Comparison of ENCODE assay signal across 23 mouse cellular contexts in the genomic region with DNA sequence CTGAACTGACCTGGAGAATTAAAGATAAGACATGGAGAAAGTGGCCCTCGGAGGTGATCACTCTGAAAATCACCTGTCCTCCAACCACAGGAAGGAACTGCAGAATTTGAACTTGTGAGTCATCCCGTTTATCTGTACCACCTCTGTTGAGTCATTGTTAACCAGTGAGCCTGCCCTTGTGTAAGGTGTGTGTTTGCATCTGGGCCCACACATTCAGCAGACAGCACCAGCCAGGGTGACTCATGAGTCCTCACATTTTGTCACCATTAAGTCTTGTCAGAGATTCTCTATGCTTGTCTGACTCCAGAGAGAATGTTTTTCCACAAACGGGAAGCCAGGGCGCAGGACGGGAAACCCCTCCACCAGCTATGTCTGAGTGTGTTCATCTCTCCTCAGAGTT.
DNase-seq lines count a peak whose midpoint lies in the region; ATAC-seq and TF ChIP-seq lines count a peak whose summit lies in the region.
"Had no signal": no experiment of that assay in that cellular context is flagged by ENCODE, and none has a peak within 500 bp of the region (broad histone marks: within the 10 kb centered on the region; RNA-seq: fewer than 3 reads in every experiment).

No protein-coding gene starts in this region.

- no peak for TF ChIP-seq RAD21 in CH12.LX (IDR thresholded peaks at IDR 0.05; ENCODE audit: low read depth, low read length)

- H3K9me3 ChIP-seq in CH12.LX (replicated peaks; ENCODE audit: low read length): no peaks in the 10 kb centered on the region
- H3K9me3 ChIP-seq in stomach, postnatal 0 days (ENCODE audit: control insufficient read depth, low read length): no peaks in the 10 kb centered on the region
- H3K9me3 ChIP-seq: forebrain, embryonic 10.5 days; forebrain, embryonic 13.5 days; heart, embryonic 10.5 days; heart, embryonic 13.5 days; hindbrain, embryonic 12.5 days; hindbrain, embryonic 15.5 days had no signal

- no peaks in the 10 kb centered on the region for H3K79me2 ChIP-seq in CH12.LX (replicated peaks; ENCODE audit: control insufficient read depth, extremely low read depth, insufficient read depth, poor library complexity, severe bottlenecking)

- H3K27me3 ChIP-seq in CH12.LX (replicated peaks): no peaks in the 10 kb centered on the region
- H3K27me3 ChIP-seq in stomach, postnatal 0 days (ENCODE audit: control insufficient read depth, insufficient read depth, low read length): no peaks in the 10 kb centered on the region
- H3K27me3 ChIP-seq: forebrain, embryonic 13.5 days; hindbrain, embryonic 12.5 days; hindbrain, embryonic 15.5 days had no signal

- H3K36me3 ChIP-seq in CH12.LX (replicated peaks in 1 of 2; ENCODE audit: control insufficient read depth in 1 of 2, insufficient read depth in 1 of 2, low read length in 1 of 2): no peaks in the 10 kb centered on the region
- no peaks in the 10 kb centered on the region for H3K36me3 ChIP-seq in stomach, postnatal 0 days (ENCODE audit: control insufficient read depth, insufficient read depth, low read length)
- H3K36me3 ChIP-seq: forebrain, embryonic 10.5 days; heart, embryonic 10.5 days; heart, embryonic 13.5 days; hindbrain, embryonic 12.5 days; hindbrain, embryonic 15.5 days had no signal

- dilution Hi-C loops in CH12.LX (cut with MboI; ENCODE audit: extremely low pct_ligation_motif_present, extremely low pct_unique_long_range_greater_than_20kb, low sequenced_read_pairs): no loop called here

- TF ChIP-seq CTCF in CH12.LX (conservative IDR thresholded peaks at IDR 0.05 in 1 of 2, IDR thresholded peaks at IDR 0.05 in 1 of 2; ENCODE audit: low read depth in 2 of 2, low read length in 2 of 2): no peak
- TF ChIP-seq CTCF in stomach, postnatal 0 days (IDR thresholded peaks at IDR 0.05; ENCODE audit: low read depth): no peak

- no peak for TF ChIP-seq EP300 in CH12.LX (IDR thresholded peaks at IDR 0.05; ENCODE audit: low read length)
- TF ChIP-seq EP300 in stomach, postnatal 0 days (optimal IDR thresholded peaks at IDR 0.05): no peak

- H3K4me3 ChIP-seq in CH12.LX (replicated peaks in 1 of 3; ENCODE audit: low read depth in 2 of 3, low read length in 2 of 3, poor library complexity in 1 of 3): no peak overlapping the region
- no peak overlapping the region for H3K4me3 ChIP-seq in stomach, postnatal 0 days (ENCODE audit: low read depth, low read length)
- H3K4me3 ChIP-seq: forebrain, embryonic 10.5 days; forebrain, embryonic 13.5 days; heart, adult 2 months; heart, embryonic 10.5 days; heart, embryonic 13.5 days; hindbrain, embryonic 12.5 days; hindbrain, embryonic 15.5 days had no signal

- ATAC-seq in stomach, postnatal 0 days (ENCODE audit: low FRiP score, low TSS enrichment): peak; percentile 79
- ATAC-seq: CD4-positive, CD25-positive, alpha-beta regulatory T cell, adult 4 months; forebrain, embryonic 13.5 days; forebrain, embryonic 16.5 days had no signal

- peaks cover 7 to 22% of the 10 kb centered on the region in 2 experiments; a peak in 3 of 4 replicates for H3K4me1 ChIP-seq in CH12.LX (ENCODE audit: control insufficient read depth in 1 of 2, insufficient read depth in 2 of 2)
- H3K4me1 ChIP-seq in stomach, postnatal 0 days (replicated peaks; ENCODE audit: control insufficient read depth, insufficient read depth): no peaks in the 10 kb centered on the region
- H3K4me1 ChIP-seq: forebrain, embryonic 13.5 days; hindbrain, embryonic 15.5 days had no signal

- 71% methylated on average over 5 of the region's 5 CpGs for WGBS in stomach, postnatal 0 days

- H3K27ac ChIP-seq in CH12.LX (ENCODE audit: insufficient read depth, low read depth): no peak overlapping the region
- no peak overlapping the region for H3K27ac ChIP-seq in stomach, postnatal 0 days (replicated peaks)
- H3K27ac ChIP-seq: forebrain, embryonic 10.5 days; forebrain, embryonic 13.5 days; heart, adult 2 months; heart, embryonic 10.5 days; heart, embryonic 13.5 days; hindbrain, embryonic 12.5 days; hindbrain, embryonic 15.5 days had no signal

- in situ Hi-C loops in CH12.LX (cut with MboI; ENCODE audit: low pct_ligation_motif_present, low pct_unique_long_range_greater_than_20kb, low sequenced_read_pairs): no loop called here

- no peak overlapping the region for H3K9ac ChIP-seq in CH12.LX (ENCODE audit: insufficient read depth, low read depth)
- no peak overlapping the region for H3K9ac ChIP-seq in stomach, postnatal 0 days (ENCODE audit: low read length)
- H3K9ac ChIP-seq: forebrain, embryonic 13.5 days; heart, embryonic 13.5 days; hindbrain, embryonic 12.5 days; hindbrain, embryonic 15.5 days had no signal

- no peak overlapping the region for H3K4me2 ChIP-seq in CH12.LX (ENCODE audit: insufficient read depth, low read depth, poor library complexity, severe bottlenecking)
- no peak overlapping the region for H3K4me2 ChIP-seq in stomach, postnatal 0 days (replicated peaks; ENCODE audit: low read depth)
- H3K4me2 ChIP-seq: forebrain, embryonic 13.5 days; heart, embryonic 13.5 days; hindbrain, embryonic 12.5 days; hindbrain, embryonic 15.5 days had no signal

- peak; percentile 11 to 35 for DNase-seq in frontal cortex, adult 2 months (ENCODE audit: extremely low spot score in 1 of 2, low spot score in 1 of 2)
- DNase-seq in frontal cortex, postnatal 14 days (ENCODE audit: low spot score in 2 of 2): no peak
- peak; percentile 21 for DNase-seq in right cerebral cortex, adult 18-20 months
- DNase-seq in right cerebral cortex, postnatal 36 days (ENCODE audit: low spot score in 2 of 2): no peak
- DNase-seq in CH12.LX (ENCODE audit: extremely low read depth) (peak; percentile 25), MN1 (ENCODE audit: low spot score) (no peak)
- no peak for DNase-seq in stomach, postnatal 0 days (ENCODE audit: low spot score)
- no peak for DNase-seq in spleen, postnatal 14 days (ENCODE audit: low spot score in 2 of 2)
- DNase-seq: adrenal gland, adult 2 months; adrenal gland, postnatal 14 days; cerebellum, adult 11-12 months; cerebellum, adult 8-10 months; cerebellum, postnatal 10 days; gastrocnemius, postnatal 25 days; heart, adult 2 months had no signal

- TF ChIP-seq POLR2A in CH12.LX (IDR thresholded peaks at IDR 0.05; ENCODE audit: low read depth, low read length): no peak

TF ChIP-seq in CH12.LX, 34 proteins besides CTCF, POLR2A, EP300 and RAD21:
- TF ChIP-seq MEF2A (IDR thresholded peaks at IDR 0.05; ENCODE audit: borderline replicate concordance, low read depth, low read length) (no peak), TBP (conservative IDR thresholded peaks at IDR 0.05; ENCODE audit: low read depth, low read length) (no peak), POLR2AphosphoS2 (IDR thresholded peaks at IDR 0.05; ENCODE audit: low read depth, low read length) (no peak), ZC3H11A (IDR thresholded peaks at IDR 0.05; ENCODE audit: low read depth, low read length) (no peak), JUN (IDR thresholded peaks at IDR 0.05; ENCODE audit: insufficient read depth, low read depth, low read length) (no peak), E2F4 (IDR thresholded peaks at IDR 0.05; ENCODE audit: insufficient replicate concordance, low read depth, low read length) (no peak), ETS1 (conservative IDR thresholded peaks at IDR 0.05; ENCODE audit: low read depth, low read length) (no peak), NELFE (IDR thresholded peaks at IDR 0.05; ENCODE audit: low read depth, low read length) (no peak)

Comparison
In these comparisons a context has a peak if more than half of its experiments do, and no peak if none do; other contexts are left out.
1. DNase-seq: peak in frontal cortex, adult 2 months (2 of 2), right cerebral cortex, adult 18-20 months (single experiment) and CH12.LX (single experiment); none in frontal cortex, postnatal 14 days (0 of 2), right cerebral cortex, postnatal 36 days (0 of 2), stomach, postnatal 0 days (single experiment), spleen, postnatal 14 days (0 of 2) and MN1 (single experiment).